Mouse (Mus musculus): ENCODE data around the gene Gdf11.
A peak's percentile ranks its signal among the peaks of the same experiment; 100 is the strongest.

The Gdf11 gene

GRCm38 (mm10) chr10:128891296-128892094 is at the start of gene Gdf11:
Gdf11 (minus strand) TSS chr10:128891718.
- DNase-seq = no peak

GRCm38 (mm10) chr10:128940475-128941061 is 49.0 kb upstream of the Gdf11 start:
- no peak for DNase-seq

- peak; percentile 53 for DNase-seq
Measured at GRCm38 (mm10) chr10:128938974-128939373, 47.5 kb upstream of the Gdf11 start.

- DNase-seq = peak; percentile 87
Measured at GRCm38 (mm10) chr10:128938457-128938856, 46.9 kb upstream of the Gdf11 start.

GRCm38 (mm10) chr10:128937756-128938390 is 46.4 kb upstream of the Gdf11 start:
- no peak for DNase-seq

GRCm38 (mm10) chr10:128935826-128936440 is 44.4 kb upstream of the Gdf11 start:
- no peak for DNase-seq

- DNase-seq = no peak
Measured at GRCm38 (mm10) chr10:128934997-128935787, 43.7 kb upstream of the Gdf11 start.

GRCm38 (mm10) chr10:128933976-128934721 is 42.6 kb upstream of the Gdf11 start:
- DNase-seq = no peak

GRCm38 (mm10) chr10:128933574-128933973 is 42.1 kb upstream of the Gdf11 start, which contains the start of gene Itga7:
Itga7 (plus strand) TSS chr10:128933818.
- DNase-seq = peak; percentile 53

- DNase-seq = no peak
Measured at GRCm38 (mm10) chr10:128931441-128931840, 39.9 kb upstream of the Gdf11 start.

GRCm38 (mm10) chr10:128929638-128930378 is 38.3 kb upstream of the Gdf11 start:
- no peak for DNase-seq

- DNase-seq = no peak
Measured at GRCm38 (mm10) chr10:128928356-128928755, 36.8 kb upstream of the Gdf11 start.

- peak; percentile 39 for DNase-seq
Measured at GRCm38 (mm10) chr10:128923935-128924334, 32.4 kb upstream of the Gdf11 start, which contains the start of gene Bloc1s1. Bloc1s1 (minus strand) TSS chr10:128924035.

- DNase-seq = peak; percentile 96
Measured at GRCm38 (mm10) chr10:128923013-128923691, 31.6 kb upstream of the Gdf11 start.

- DNase-seq = no peak
Measured at GRCm38 (mm10) chr10:128922822-128923012, 31.2 kb upstream of the Gdf11 start, which contains the start of gene Rdh5. Rdh5 (minus strand) TSS chr10:128922888.

GRCm38 (mm10) chr10:128921883-128922821 is 30.6 kb upstream of the Gdf11 start:
- no peak for DNase-seq

GRCm38 (mm10) chr10:128921251-128921650 is 29.7 kb upstream of the Gdf11 start:
- no peak for DNase-seq

- peak; percentile 46 for DNase-seq
Measured at GRCm38 (mm10) chr10:128920736-128921161, 29.2 kb upstream of the Gdf11 start.

- no peak for DNase-seq
Measured at GRCm38 (mm10) chr10:128919966-128920365, 28.4 kb upstream of the Gdf11 start.

Data from kidney, adult 18-20 months (tissue).